Mouse (Mus musculus) ES-E14 (cell line): ENCODE data around the gene Rhou. TPM values are rescaled to one million over a fixed set of nuclear protein-coding genes. Genes with fewer than 3 reads are reported as not detected.

Experiments used
- DNase-seq: peaks from one replicate; pipeline ENCODE4 v3.0.0-alpha.2; 2013; ENCODE audit warnings: low read depth, low spot score
- H3K27ac ChIP-seq: 2 replicates; pipeline ENCODE4 v1.5.1; 2012; ENCODE audit warnings: low read depth, mild to moderate bottlenecking, low read length, moderate library complexity, mixed read lengths; ENCODE audit not compliant: poor library complexity, insufficient read depth, severe bottlenecking
- H3K36me3 ChIP-seq: 2 replicates; pipeline ENCODE4 v1.6.1; 2012; ENCODE audit warnings: mild to moderate bottlenecking, low read length, moderate library complexity, mixed read lengths; ENCODE audit not compliant: control insufficient read depth, poor library complexity, insufficient read depth, severe bottlenecking
- H3K4me1 ChIP-seq, 2 experiments: fragments of 150-350 bp in 1 of 2; sonication (generic) in 1 of 2; 2 replicates each; pipeline ENCODE4 v1.6.1; 2012; ENCODE audit warnings: low read length in 2 of 2, mild to moderate bottlenecking in 1 of 2, mixed read lengths in 1 of 2; ENCODE audit not compliant: control insufficient read depth in 2 of 2, insufficient read depth in 2 of 2, poor library complexity in 1 of 2
- H3K4me3 ChIP-seq, 2 experiments: fragments of 150-350 bp in 1 of 2; sonication (generic) in 1 of 2; 2 replicates each; pipeline ENCODE4 v1.5.1; 2012; ENCODE audit warnings: low read length in 2 of 2, low read depth in 1 of 2, mild to moderate bottlenecking in 1 of 2, mixed read lengths in 1 of 2; ENCODE audit not compliant: insufficient read depth in 1 of 2, poor library complexity in 1 of 2, severe bottlenecking in 1 of 2
- H3K9ac ChIP-seq: 2 replicates; pipeline ENCODE4 v1.6.1; 2012; ENCODE audit warnings: low read depth, mild to moderate bottlenecking, low read length, mixed read lengths; ENCODE audit not compliant: poor library complexity, insufficient read depth, severe bottlenecking
- H3K9me3 ChIP-seq: fragments of 150-350 bp; sonication (generic); 2 replicates; pipeline ENCODE4 v1.6.1; 2012; ENCODE audit warnings: low read depth, mild to moderate bottlenecking, low read length; ENCODE audit not compliant: control insufficient read depth, insufficient read depth
- CHD2 ChIP-seq: IDR thresholded peaks from 2 replicates; pipeline ENCODE4 v1.6.1; 2014; ENCODE audit warnings: mild to moderate bottlenecking, low read depth, low read length, inconsistent platforms
- HCFC1 ChIP-seq: IDR thresholded peaks from 2 replicates; pipeline ENCODE4 v1.6.1; 2012; ENCODE audit warnings: low read length, inconsistent platforms, borderline replicate concordance; ENCODE audit not compliant: insufficient read depth
- MAFK ChIP-seq: IDR thresholded peaks from 2 replicates; pipeline ENCODE4 v1.6.1; 2014; ENCODE audit warnings: mild to moderate bottlenecking, low read depth, low read length, inconsistent platforms; ENCODE audit not compliant: insufficient read depth
- ZC3H11A ChIP-seq: IDR thresholded peaks from 2 replicates; pipeline ENCODE4 v1.6.1; 2012; ENCODE audit warnings: low read depth, mild to moderate bottlenecking, inconsistent platforms, low read length, borderline replicate concordance
- ZNF384 ChIP-seq: IDR thresholded peaks from 2 replicates; pipeline ENCODE4 v1.6.1; 2012; ENCODE audit warnings: low read depth, low read length, inconsistent platforms
- in situ Hi-C, 2 experiments: fragments of 600-800 bp; cut with MboI; formaldehyde crosslinking; loops; one replicate each; pipeline ENCODE4 v1.15.1; 2025; ENCODE audit warnings: low sequenced_read_pairs in 2 of 2, inconsistent platforms in 1 of 2; ENCODE audit not compliant: unreplicated experiment in 2 of 2
- total RNA-seq: library from RNA; depleted of rRNA; stranded (reverse); fragments of 300-350 nt; gene quantifications from 2 replicates; pipeline ENCODE4 v1.2.3, GENCODE M21; 2012

The Rhou gene
- total RNA-seq, 1 experiment, result 12.7 TPM

GRCm38 (mm10) chr8:123653994-123654569 lies 353 bp downstream of the Rhou start:
- TF ChIP-seq CHD2 (no peak), HCFC1 (no peak), MAFK (no peak), ZNF384 (no peak)
- Histone ChIP-seq H3K27ac (no peak overlapping the region), H3K36me3 (peaks cover 11% of the 10 kb centered on the region; the same call in 1 of the 2 replicates), H3K4me1 (peaks cover 0 to 2% of the 10 kb centered on the region in 2 experiments; a peak in 1 of 4 replicates), H3K9me3 (no peaks in the 10 kb centered on the region), H3K4me3 (peak overlapping the region; percentile 74 to 85), H3K9ac (peak overlapping the region; percentile 88)
- DNase-seq, result no peak
- in situ Hi-C loops, result loop anchor here in 1 of 2 experiments (10.0 kb wide), 1 partner anchor 111 kb away; no protein-coding TSS in a partner anchor

GRCm38 (mm10) chr8:123654763-123655162 lies 1.0 kb downstream of the Rhou start:
- H3K9me3 ChIP-seq, result no peaks in the 10 kb centered on the region
- H3K9ac ChIP-seq, result no peak overlapping the region; the same call in 1 of the 2 replicates
- H3K36me3 ChIP-seq, result peaks cover 11% of the 10 kb centered on the region; the same call in 1 of the 2 replicates
- in situ Hi-C loops, result loop anchor here in 1 of 2 experiments (10.0 kb wide), 1 partner anchor 110 kb away; no protein-coding TSS in a partner anchor
- no peak overlapping the region for H3K27ac ChIP-seq
- TF ChIP-seq ZNF384 (no peak), MAFK (no peak)
- peak overlapping the region in 1 of 2 experiments; percentile 74; a peak in 1 of 4 replicates for H3K4me3 ChIP-seq
- H3K4me1 ChIP-seq, result peaks cover 0 to 2% of the 10 kb centered on the region in 2 experiments; a peak in 1 of 4 replicates
- no peak for DNase-seq

- no peak for DNase-seq
- H3K27ac ChIP-seq, result no peak overlapping the region
- in situ Hi-C loops, result loop anchor here in 1 of 2 experiments (10.0 kb wide), 1 partner anchor 109 kb away; no protein-coding TSS in a partner anchor
These were observed 1.6 kb downstream of the Rhou start for GRCm38 (mm10) chr8:123655351-123655779.

GRCm38 (mm10) chr8:123657826-123658225 lies 4.1 kb downstream of the Rhou start:
- peaks cover 0 to 2% of the 10 kb centered on the region in 2 experiments; a peak in 1 of 4 replicates for H3K4me1 ChIP-seq
- in situ Hi-C loops, result loop anchor here in 1 of 2 experiments (10.0 kb wide), 1 partner anchor 107 kb away; no protein-coding TSS in a partner anchor
- TF ChIP-seq ZC3H11A (no peak), HCFC1 (no peak), CHD2 (no peak)
- DNase-seq, result no peak
- H3K27ac ChIP-seq, result no peak overlapping the region
- H3K9me3 ChIP-seq, result no peaks in the 10 kb centered on the region
- no peak overlapping the region for H3K4me3 ChIP-seq
- H3K9ac ChIP-seq, result no peak overlapping the region
- H3K36me3 ChIP-seq, result peaks cover 17% of the 10 kb centered on the region; the same call in 1 of the 2 replicates

More at GRCm38 (mm10) chr8:123655351-123655779, 1.6 kb downstream of the Rhou start:
- H3K36me3 ChIP-seq, result peaks cover 11% of the 10 kb centered on the region; the same call in 1 of the 2 replicates
- H3K9me3 ChIP-seq, result no peaks in the 10 kb centered on the region
- H3K4me1 ChIP-seq, result peaks cover 0 to 2% of the 10 kb centered on the region in 2 experiments; a peak in 1 of 4 replicates
- peak; percentile 89 for TF ChIP-seq ZNF384
- TF ChIP-seq HCFC1, result no peak
- no peak overlapping the region for H3K9ac ChIP-seq
- no peak overlapping the region for H3K4me3 ChIP-seq
